ENCODE assay signal across 8 mouse cellular contexts in the genomic region with DNA sequence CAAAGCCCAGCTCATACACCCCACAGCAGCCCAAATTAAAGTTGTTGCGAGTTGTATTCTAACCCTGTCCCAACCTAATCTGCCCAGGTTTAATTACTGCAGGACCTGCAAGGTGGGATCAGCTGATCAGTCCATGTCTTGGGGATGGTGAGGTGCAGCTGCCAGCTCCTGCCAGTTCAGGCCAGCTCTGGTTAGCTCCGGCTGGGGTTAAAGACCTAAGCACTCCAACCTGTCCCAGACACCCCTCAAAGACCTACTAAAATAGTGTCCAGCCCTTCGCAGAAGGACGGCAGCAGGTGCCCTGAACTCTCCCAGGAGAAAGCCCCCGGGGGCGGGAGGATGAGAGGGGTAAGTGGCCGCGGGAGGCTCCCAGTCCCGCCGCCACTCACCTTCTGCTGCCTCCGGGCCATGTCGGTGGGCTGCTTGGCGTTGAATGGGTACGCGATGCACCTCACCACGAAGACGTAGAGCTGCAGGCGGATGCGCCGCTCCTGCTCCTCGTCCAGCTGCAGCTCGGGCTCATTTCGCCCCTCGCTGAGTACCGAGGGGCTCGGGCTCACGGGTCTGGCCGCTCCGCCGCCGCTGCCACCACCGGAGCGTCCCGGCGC. TPM values are rescaled to one million over a fixed set of nuclear protein-coding genes. Genes with fewer than 3 reads are reported as not detected.
A peak's percentile ranks its signal among the peaks of the same experiment; 100 is the strongest.
DNase-seq lines count a peak whose midpoint lies in the region; ATAC-seq and TF ChIP-seq lines count a peak whose summit lies in the region.

No protein-coding gene starts in this region.

- peaks cover 19% of the 10 kb centered on the region for H3K27me3 ChIP-seq in heart, postnatal 0 days (ENCODE audit: control insufficient read depth, insufficient read depth, low read length)
- H3K27me3 ChIP-seq in midbrain, embryonic 14.5 days (ENCODE audit: control insufficient read depth, insufficient read depth, low read length), result peaks cover 17% of the 10 kb centered on the region; the same call in 1 of the 2 replicates

- H3K9me3 ChIP-seq in heart, postnatal 0 days (replicated peaks; ENCODE audit: control insufficient read depth, low read length), result no peaks in the 10 kb centered on the region
- H3K9me3 ChIP-seq in midbrain, embryonic 14.5 days (ENCODE audit: control insufficient read depth, low read length), result no peaks in the 10 kb centered on the region

- no peaks in the 10 kb centered on the region for H3K4me1 ChIP-seq in heart, postnatal 0 days (ENCODE audit: control insufficient read depth, insufficient read depth)
- 0 out of 2 replicates have a peak, but pooled peaks cover 5% of the 10 kb centered on the region for H3K4me1 ChIP-seq in midbrain, embryonic 14.5 days (ENCODE audit: control insufficient read depth, insufficient read depth, low read length)

- TF ChIP-seq CTCF in heart, postnatal 0 days (IDR thresholded peaks at IDR 0.05; ENCODE audit: low read depth), result no peak

- peak overlapping the region; percentile 71 for H3K4me3 ChIP-seq in heart, postnatal 0 days (ENCODE audit: low read depth, low read length)
- H3K4me3 ChIP-seq in midbrain, embryonic 14.5 days (replicated peaks; ENCODE audit: low read depth, low read length), result peak overlapping the region; percentile 68

- WGBS in heart, postnatal 0 days, result 3% methylated on average over 34 of the region's 35 CpGs
- WGBS in midbrain, embryonic 14.5 days, result 1% methylated on average over 35 of the region's 35 CpGs

- H3K36me3 ChIP-seq in heart, postnatal 0 days (replicated peaks; ENCODE audit: control insufficient read depth, insufficient read depth, low read length), result no peaks in the 10 kb centered on the region
- H3K36me3 ChIP-seq in midbrain, embryonic 14.5 days (ENCODE audit: control insufficient read depth, insufficient read depth, low read length), result no peaks in the 10 kb centered on the region

- DNase-seq in embryo, embryonic 10.5 days (ENCODE audit: low spot score), result peak; percentile 17
- no peak for DNase-seq in embryo, embryonic 10 days (ENCODE audit: low spot score)
- peak; percentile 12 for DNase-seq in urinary bladder, postnatal 25 days (ENCODE audit: low spot score)
- no peak for DNase-seq in urinary bladder, adult 2 months (ENCODE audit: low spot score)
- DNase-seq in heart, postnatal 0 days (ENCODE audit: low spot score), result no peak
- DNase-seq in kidney, postnatal 4 days, result peak; percentile 49 to 58
- DNase-seq in midbrain, embryonic 14.5 days, result no peak
- DNase-seq in thymus, postnatal 14 days, result no peak

- no peak; the same call in 1 of the 2 replicates for ATAC-seq in heart, postnatal 0 days (ENCODE audit: insufficient read depth, low read depth)
- ATAC-seq in midbrain, embryonic 14.5 days (ENCODE audit: low FRiP score, low TSS enrichment), result peak; percentile 60

- peak overlapping the region; percentile 88 for H3K4me2 ChIP-seq in heart, postnatal 0 days (ENCODE audit: low read depth, low read length)
- peak overlapping the region; percentile 94 for H3K4me2 ChIP-seq in midbrain, embryonic 14.5 days (ENCODE audit: low read length)

- H3K27ac ChIP-seq in heart, postnatal 0 days (ENCODE audit: low read depth), result no peak overlapping the region
- H3K27ac ChIP-seq in midbrain, embryonic 14.5 days (replicated peaks; ENCODE audit: low read depth, low read length), result no peak overlapping the region

- TF ChIP-seq EP300 in heart, postnatal 0 days (IDR thresholded peaks at IDR 0.05; ENCODE audit: low read depth), result no peak

- peak overlapping the region; percentile 56 for H3K9ac ChIP-seq in heart, postnatal 0 days (replicated peaks; ENCODE audit: low read depth, low read length)
- H3K9ac ChIP-seq in midbrain, embryonic 14.5 days (replicated peaks; ENCODE audit: low read length), result peak overlapping the region; percentile 58

RNA-seq across cellular contexts. Expression of gene Cadps2, which starts 0.7 kb away (rescaled TPM):
- polyA plus RNA-seq in urinary bladder, adult 2 months (2012; rRNA removed), result 7.1 and 7.2 TPM in 2 replicates
- 0.31 and 1.8 TPM in 2 replicates for total RNA-seq in heart, postnatal 0 days (2014; rRNA removed; ENCODE audit: low replicate concordance)
- 0.44 and 0.56 TPM in 2 replicates for polyA plus RNA-seq in heart, postnatal 0 days (2015; fragmentation: Nextera tagmentation; extraction: Ambion mirVana)
- 9.5 and 10.1 TPM in 2 replicates for polyA plus RNA-seq in midbrain, embryonic 14.5 days (2014; fragmentation: Nextera tagmentation; extraction: Ambion mirVana)

Comparison
In these comparisons a context has a peak if more than half of its experiments do, and no peak if none do; other contexts are left out.
1. DNase-seq: peak in embryo, embryonic 10.5 days (single experiment), urinary bladder, postnatal 25 days (single experiment) and kidney, postnatal 4 days (2 of 2); none in embryo, embryonic 10 days (single experiment), urinary bladder, adult 2 months (single experiment), heart, postnatal 0 days (single experiment), midbrain, embryonic 14.5 days (single experiment) and thymus, postnatal 14 days (single experiment).